Mouse (Mus musculus): Measurements from ENCODE around the gene Nckap5.

GRCm38 (mm10) chr1:126806548-126806947 is 24.1 kb downstream of the Nckap5 start:
- TF ChIP-seq CTCF (IDR thresholded peaks at IDR 0.05 in 2 of 3, conservative IDR thresholded peaks at IDR 0.05 in 1 of 3; ENCODE audit: control insufficient read depth in 1 of 3, insufficient read depth in 1 of 3, low read depth in 2 of 3, low read length in 3 of 3, poor library complexity in 1 of 3, severe bottlenecking in 1 of 3) (no peak), MAX (IDR thresholded peaks at IDR 0.05; ENCODE audit: low read length) (no peak)

All from MEL (cell line).